Mouse (Mus musculus) hindbrain, embryonic 12.5 days (tissue): ENCODE measurements around the gene Ndufb10. TPM values are rescaled to one million over a fixed set of nuclear protein-coding genes. Genes with fewer than 3 reads are reported as not detected.

Experiments used
- ATAC-seq: fragments of 200-750 bp; cut with Nextera tagmentation; 2 replicates; pipeline ENCODE4 v1.8.0; 2017; ENCODE audit warnings: moderate TSS enrichment; ENCODE audit not compliant: low FRiP score
- H3K27ac ChIP-seq: fragments of 300-500 bp; sonication (generic); 2 replicates; pipeline ENCODE4 v1.5.1; 2016; ENCODE audit warnings: mild to moderate bottlenecking
- H3K27me3 ChIP-seq: fragments of 300-500 bp; sonication (generic); 2 replicates; pipeline ENCODE4 v1.6.1; 2016; ENCODE audit warnings: mild to moderate bottlenecking
- H3K36me3 ChIP-seq: fragments of 300-500 bp; sonication (generic); 2 replicates; pipeline ENCODE4 v1.6.1; 2016; ENCODE audit warnings: mild to moderate bottlenecking
- H3K4me1 ChIP-seq: fragments of 300-500 bp; sonication (generic); 2 replicates; pipeline ENCODE4 v1.6.1; 2016
- H3K4me2 ChIP-seq: fragments of 300-500 bp; sonication (generic); replicated peaks from 2 replicates; pipeline ENCODE4 v1.6.1; 2016; ENCODE audit warnings: mild to moderate bottlenecking
- H3K4me3 ChIP-seq: fragments of 300-500 bp; sonication (generic); 2 replicates; pipeline ENCODE4 v1.5.1; 2016; ENCODE audit warnings: mild to moderate bottlenecking
- H3K9ac ChIP-seq: fragments of 300-500 bp; sonication (generic); 2 replicates; pipeline ENCODE4 v1.6.1; 2016; ENCODE audit warnings: mild to moderate bottlenecking, moderate library complexity
- H3K9me3 ChIP-seq: fragments of 300-500 bp; sonication (generic); replicated peaks from 2 replicates; pipeline ENCODE4 v1.6.1; 2016; ENCODE audit warnings: mild to moderate bottlenecking
- WGBS: fragments of 180-500 bp; shearing (Covaris S2); methylation state at CpG from one replicate; pipeline ENCODE4 v1.1.7; 2016; 5-methylcytosine and 5-hydroxymethylcytosine counted together
- polyA plus RNA-seq: library from polyadenylated mRNA; unstranded; fragments of >200 nt; fragmentation: Nextera tagmentation; extraction: Ambion mirVana; gene quantifications from 2 replicates; pipeline ENCODE4 v1.2.1, GENCODE M21; 2016

Gene Ndufb10
- polyA plus RNA-seq, 1 experiment from 2014 or later: 214 TPM

GRCm38 (mm10) chr17:24744381-24744780 lies 20.1 kb upstream of the Ndufb10 start:
- H3K9me3 ChIP-seq: no peaks in the 10 kb centered on the region
- H3K9ac ChIP-seq: no peak overlapping the region
- WGBS: 73% methylated on average over 3 of the region's 3 CpGs
- H3K4me3 ChIP-seq: no peak overlapping the region
- no peak for ATAC-seq
- H3K4me1 ChIP-seq: no peaks in the 10 kb centered on the region
- H3K4me2 ChIP-seq: no peak overlapping the region
- peaks cover 15% of the 10 kb centered on the region for H3K27me3 ChIP-seq
- H3K36me3 ChIP-seq: peaks cover 18% of the 10 kb centered on the region; the same call in 1 of the 2 replicates
- H3K27ac ChIP-seq: no peak overlapping the region

DNA sequence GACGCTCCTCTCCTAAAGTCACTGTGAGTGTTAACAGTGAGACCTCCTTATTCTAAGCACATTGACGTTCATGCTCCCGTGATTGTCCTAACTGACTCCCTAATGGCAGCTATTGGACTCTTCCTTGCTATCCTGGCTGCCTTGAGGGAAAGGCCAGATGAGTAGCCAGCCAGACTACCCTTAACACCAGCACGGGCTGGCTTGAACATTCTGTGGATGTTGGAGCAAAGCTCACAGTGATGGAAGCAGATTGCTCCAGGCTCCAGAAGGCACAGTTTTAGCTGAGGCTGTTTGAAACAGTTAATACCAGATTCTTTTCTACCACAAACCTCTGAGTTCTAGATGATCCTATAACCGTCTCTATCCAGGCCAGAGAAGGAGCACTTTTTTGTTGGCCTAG lies 19.6 kb upstream of the Ndufb10 start:
- peaks cover 18% of the 10 kb centered on the region; the same call in 1 of the 2 replicates for H3K36me3 ChIP-seq
- no peak overlapping the region for H3K9ac ChIP-seq
- no peak overlapping the region for H3K4me2 ChIP-seq
- H3K27me3 ChIP-seq: peaks cover 11% of the 10 kb centered on the region
- H3K4me1 ChIP-seq: no peaks in the 10 kb centered on the region
- ATAC-seq: no peak
- 78% methylated on average over 5 of the region's 5 CpGs for WGBS
- H3K27ac ChIP-seq: no peak overlapping the region
- H3K9me3 ChIP-seq: no peaks in the 10 kb centered on the region
- H3K4me3 ChIP-seq: no peak overlapping the region

- H3K9me3 ChIP-seq: no peaks in the 10 kb centered on the region
- peaks cover 18% of the 10 kb centered on the region; the same call in 1 of the 2 replicates for H3K36me3 ChIP-seq
- no peak overlapping the region for H3K4me2 ChIP-seq
- H3K4me1 ChIP-seq: peaks cover 3% of the 10 kb centered on the region
- no peak overlapping the region for H3K9ac ChIP-seq
- peaks cover 7% of the 10 kb centered on the region; the same call in 1 of the 2 replicates for H3K27me3 ChIP-seq
- ATAC-seq: no peak
- no peak overlapping the region for H3K4me3 ChIP-seq
- 86% methylated on average over 8 of the region's 8 CpGs for WGBS
- H3K27ac ChIP-seq: no peak overlapping the region
Observed at GRCm38 (mm10) chr17:24742307-24742706, 18.0 kb upstream of the Ndufb10 start.

DNA sequence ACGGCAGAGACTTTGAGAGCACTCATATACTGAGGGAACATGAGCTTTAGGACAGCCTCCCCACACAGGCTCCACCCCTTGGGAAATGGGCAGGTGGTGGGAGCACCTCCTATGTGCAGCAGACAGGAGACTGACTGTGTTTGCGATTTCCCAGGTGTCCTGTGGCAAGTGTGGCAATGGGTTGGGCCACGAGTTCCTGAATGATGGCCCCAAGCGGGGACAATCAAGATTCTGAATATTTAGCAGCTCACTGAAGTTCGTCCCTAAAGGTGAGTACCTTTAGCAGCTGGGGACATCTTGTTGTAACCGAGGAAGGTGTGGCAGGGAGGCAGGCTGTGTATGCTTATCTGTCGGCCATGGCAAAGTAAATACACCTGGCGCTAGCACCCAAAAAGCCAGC lies 15.6 kb upstream of the Ndufb10 start:
- Histone ChIP-seq H3K4me1 (peaks cover 15% of the 10 kb centered on the region), H3K9me3 (no peaks in the 10 kb centered on the region), H3K4me3 (no peak overlapping the region), H3K4me2 (no peak overlapping the region), H3K27ac (no peak overlapping the region), H3K27me3 (no peaks in the 10 kb centered on the region), H3K9ac (no peak overlapping the region), H3K36me3 (peaks cover 18% of the 10 kb centered on the region; the same call in 1 of the 2 replicates)
- 85% methylated on average over 8 of the region's 8 CpGs for WGBS
- no peak for ATAC-seq

DNA sequence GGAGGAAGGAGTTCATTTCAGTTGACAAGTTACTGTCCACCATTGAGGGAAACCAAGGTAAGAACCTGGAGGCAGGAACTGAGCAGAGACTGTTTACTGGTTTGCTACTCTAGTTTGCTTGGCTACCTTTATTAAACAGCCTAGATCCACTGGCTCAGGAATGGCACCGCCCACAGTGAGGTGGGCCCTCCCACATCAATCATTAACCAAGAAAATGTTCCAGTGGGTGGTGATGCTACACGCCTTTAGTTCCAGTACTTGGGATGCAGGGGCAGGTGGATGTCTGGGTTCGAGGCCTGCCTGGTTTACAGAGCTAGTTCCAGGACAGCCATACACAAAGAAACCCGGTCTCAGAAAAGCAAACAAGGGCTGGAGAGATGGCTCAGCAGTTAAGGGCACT lies 14.0 kb upstream of the Ndufb10 start:
- no peak for ATAC-seq
- no peak overlapping the region for H3K27ac ChIP-seq
- no peak overlapping the region for H3K9ac ChIP-seq
- WGBS: 84% methylated on average over 4 of the region's 4 CpGs
- no peaks in the 10 kb centered on the region for H3K9me3 ChIP-seq
- H3K36me3 ChIP-seq: peaks cover 18% of the 10 kb centered on the region; the same call in 1 of the 2 replicates
- H3K4me2 ChIP-seq: no peak overlapping the region
- peaks cover 15% of the 10 kb centered on the region for H3K4me1 ChIP-seq
- H3K27me3 ChIP-seq: no peaks in the 10 kb centered on the region; the same call in 1 of the 2 replicates
- H3K4me3 ChIP-seq: no peak overlapping the region

DNA sequence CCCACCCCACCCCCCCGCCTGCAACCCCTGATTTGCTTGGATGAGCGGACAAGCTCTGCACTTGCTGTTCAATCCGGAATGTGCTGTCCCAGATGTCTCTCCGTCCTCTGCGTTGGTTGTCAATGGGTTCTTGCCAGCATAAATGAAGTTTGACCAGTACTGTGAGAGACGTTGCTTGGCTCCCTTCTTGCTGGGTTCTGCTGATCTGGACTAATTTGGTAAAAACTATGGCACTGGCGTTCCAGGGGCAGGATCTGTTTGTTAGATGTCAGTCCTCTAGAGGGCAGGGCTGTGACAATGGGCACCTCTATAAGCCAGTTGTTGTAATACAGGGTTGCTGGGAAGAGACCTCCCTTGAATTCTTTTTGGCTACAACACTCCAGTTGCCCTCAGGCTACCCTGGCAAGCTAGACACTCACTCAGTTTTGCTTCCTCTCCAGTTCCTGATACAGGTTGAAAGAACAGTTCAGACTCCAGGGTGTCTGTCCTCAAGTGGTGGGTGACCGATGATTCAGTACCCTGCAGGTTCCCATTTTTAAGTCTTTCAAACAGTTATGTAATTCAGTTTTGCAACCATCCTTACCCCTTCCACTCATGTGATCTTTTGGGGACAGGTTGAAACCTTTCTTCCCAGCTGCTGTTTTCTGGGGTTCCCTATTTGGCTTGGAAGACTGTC lies 13.0 kb upstream of the Ndufb10 start:
- peak overlapping the region; percentile 61 for H3K9ac ChIP-seq
- H3K27me3 ChIP-seq: peaks cover 2% of the 10 kb centered on the region; the same call in 1 of the 2 replicates
- H3K36me3 ChIP-seq: peaks cover 18% of the 10 kb centered on the region; the same call in 1 of the 2 replicates
- peak overlapping the region; percentile 72 for H3K4me2 ChIP-seq
- peak overlapping the region; percentile 49 for H3K4me3 ChIP-seq
- H3K27ac ChIP-seq: no peak overlapping the region
- H3K9me3 ChIP-seq: no peaks in the 10 kb centered on the region
- WGBS: 23% methylated on average over 8 of the region's 8 CpGs
- H3K4me1 ChIP-seq: peaks cover 15% of the 10 kb centered on the region
- ATAC-seq: no peak

DNA sequence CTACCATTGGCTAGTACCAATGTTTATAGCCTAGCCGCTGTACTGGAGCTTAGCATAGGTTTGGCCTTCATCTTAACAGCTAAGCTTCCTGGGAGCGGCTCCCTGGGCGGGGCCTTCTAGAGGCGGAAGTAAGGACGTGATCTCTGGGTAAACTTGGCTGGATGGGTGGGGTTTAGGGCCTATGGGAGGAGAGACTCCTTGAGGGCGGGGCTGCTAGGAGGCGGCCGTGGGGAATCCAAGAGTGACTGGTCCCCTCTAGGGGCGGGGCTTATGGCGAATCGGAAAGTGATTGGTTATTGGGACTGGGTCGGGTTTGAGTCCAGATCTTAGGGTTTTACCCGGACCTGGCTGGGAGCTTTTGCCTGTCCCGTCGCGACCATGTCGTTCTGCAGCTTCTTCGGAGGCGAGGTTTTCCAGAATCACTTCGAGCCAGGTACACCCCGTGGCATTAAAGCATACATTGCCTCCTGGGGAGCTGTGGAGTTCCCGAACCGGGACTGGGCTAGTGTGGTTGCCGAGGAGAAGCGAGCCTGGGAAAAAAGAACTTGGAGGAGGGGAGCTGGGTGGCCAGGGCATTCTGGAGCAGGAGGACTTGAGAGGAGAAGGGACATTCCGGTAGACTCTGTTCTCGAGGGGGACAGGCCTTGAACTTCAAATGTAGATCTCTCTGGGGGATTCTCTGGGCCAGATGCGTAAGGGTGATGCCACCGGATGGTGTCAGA lies 12.2 kb upstream of the Ndufb10 start, which contains the start of gene Msrb1:
TSS of gene Msrb1 (plus strand) at position 313 of the 722 bp plus-strand sequence.
- Histone ChIP-seq H3K4me3 (peak within 1 kb of the TSS; percentile 49), H3K4me2 (peak within 1 kb of the TSS; percentile 72), H3K9ac (peak within 1 kb of the TSS; percentile 61), H3K27ac (0 out of 2 replicates have a peak within 1 kb of the TSS, but pooled peaks have one; percentile 44), H3K27me3 (peaks cover 10% of the 10 kb centered on the region; the same call in 1 of the 2 replicates), H3K4me1 (peaks cover 15% of the 10 kb centered on the region), H3K9me3 (no peaks in the 10 kb centered on the region), H3K36me3 (peaks cover 14% of the 10 kb centered on the region; the same call in 1 of the 2 replicates)
- under 1% methylated on average over 29 of the region's 29 CpGs for WGBS
- peak; percentile 95 for ATAC-seq

- H3K4me2 ChIP-seq: no peak overlapping the region
- H3K27me3 ChIP-seq: peaks cover 10% of the 10 kb centered on the region; the same call in 1 of the 2 replicates
- ATAC-seq: no peak; the same call in 1 of the 2 replicates
- H3K4me3 ChIP-seq: no peak overlapping the region
- no peaks in the 10 kb centered on the region for H3K9me3 ChIP-seq
- 85% methylated on average over 7 of the region's 7 CpGs for WGBS
- H3K27ac ChIP-seq: 0 out of 2 replicates have a peak overlapping the region, but pooled peaks have one; percentile 44
- no peak overlapping the region for H3K9ac ChIP-seq
- H3K4me1 ChIP-seq: peaks cover 15% of the 10 kb centered on the region
- 0 out of 2 replicates have a peak, but pooled peaks cover 7% of the 10 kb centered on the region for H3K36me3 ChIP-seq
Observed at GRCm38 (mm10) chr17:24735446-24735845, 11.2 kb upstream of the Ndufb10 start.

DNA sequence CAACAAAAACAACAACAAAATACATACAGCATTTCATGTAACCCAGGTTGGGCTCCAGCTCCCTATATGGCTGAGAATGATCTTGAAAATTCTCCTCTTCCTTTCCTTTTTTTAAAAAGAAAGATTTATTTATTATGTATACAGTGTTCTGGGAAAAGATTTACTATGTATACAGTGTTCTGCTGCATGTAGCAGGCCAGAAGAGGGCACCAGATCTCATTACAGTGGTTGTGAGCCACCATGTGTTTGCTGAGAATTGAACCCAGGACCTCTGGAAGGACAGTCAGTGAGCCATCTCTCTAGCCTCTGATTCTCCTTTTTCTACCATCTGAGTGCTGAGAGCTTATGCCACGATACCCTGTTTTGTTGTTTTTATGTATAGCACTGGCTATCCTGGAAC lies 10.2 kb upstream of the Ndufb10 start:
- Histone ChIP-seq H3K4me2 (no peak overlapping the region), H3K36me3 (0 out of 2 replicates have a peak, but pooled peaks cover under 1% of the 10 kb centered on the region), H3K27me3 (peaks cover 10% of the 10 kb centered on the region; the same call in 1 of the 2 replicates), H3K4me1 (peaks cover 15% of the 10 kb centered on the region), H3K9ac (no peak overlapping the region), H3K9me3 (no peaks in the 10 kb centered on the region), H3K4me3 (no peak overlapping the region), H3K27ac (no peak overlapping the region)
- 81% methylated on average over 1 of the region's 1 CpGs for WGBS
- ATAC-seq: no peak

GRCm38 (mm10) chr17:24733434-24734050 lies 9.3 kb upstream of the Ndufb10 start:
- 91% methylated on average over 21 of the region's 21 CpGs for WGBS
- no peak for ATAC-seq
- H3K9ac ChIP-seq: no peak overlapping the region
- H3K4me2 ChIP-seq: no peak overlapping the region
- no peak overlapping the region for H3K4me3 ChIP-seq
- peaks cover 15% of the 10 kb centered on the region for H3K4me1 ChIP-seq
- H3K27me3 ChIP-seq: peaks cover 10% of the 10 kb centered on the region; the same call in 1 of the 2 replicates
- H3K27ac ChIP-seq: no peak overlapping the region
- no peaks in the 10 kb centered on the region for H3K9me3 ChIP-seq
- H3K36me3 ChIP-seq: no peaks in the 10 kb centered on the region

- Histone ChIP-seq H3K4me2 (no peak overlapping the region), H3K27me3 (peaks cover 10% of the 10 kb centered on the region; the same call in 1 of the 2 replicates), H3K4me3 (no peak overlapping the region), H3K4me1 (peaks cover 13% of the 10 kb centered on the region), H3K9me3 (no peaks in the 10 kb centered on the region), H3K9ac (no peak overlapping the region; the same call in 1 of the 2 replicates), H3K36me3 (no peaks in the 10 kb centered on the region), H3K27ac (no peak overlapping the region)
- WGBS: 80% methylated on average over 12 of the region's 12 CpGs
- ATAC-seq: no peak
Observed at GRCm38 (mm10) chr17:24732233-24732935, 8.1 kb upstream of the Ndufb10 start.
